Mouse (Mus musculus) G1E-ER4 (cell line): ENCODE results near the gene Fbxo47. TPM values are rescaled to one million over a fixed set of nuclear protein-coding genes. Genes with fewer than 3 reads are reported as not detected.

Source experiments
- GATA1 ChIP-seq: IDR thresholded peaks from one replicate; pipeline ENCODE4 v1.8.0; 2012; ENCODE audit warnings: low read length, inconsistent platforms
- polyA plus RNA-seq: library from polyadenylated mRNA; stranded (reverse); fragments of >175 nt; gene quantifications from 2 replicates; pipeline ENCODE4 v1.2.3, GENCODE M21; 2012

Fbxo47 gene
- polyA plus RNA-seq, 1 experiment: not detected

- no peak for TF ChIP-seq GATA1
These were observed 72.2 kb downstream of the Fbxo47 start for GRCm38 (mm10) chr11:97811569-97812362.

GRCm38 (mm10) chr11:97810970-97811369 lies 73.0 kb downstream of the Fbxo47 start:
- TF ChIP-seq GATA1: no peak

- TF ChIP-seq GATA1: no peak
These were observed 73.6 kb downstream of the Fbxo47 start for GRCm38 (mm10) chr11:97810356-97810755.

DNA sequence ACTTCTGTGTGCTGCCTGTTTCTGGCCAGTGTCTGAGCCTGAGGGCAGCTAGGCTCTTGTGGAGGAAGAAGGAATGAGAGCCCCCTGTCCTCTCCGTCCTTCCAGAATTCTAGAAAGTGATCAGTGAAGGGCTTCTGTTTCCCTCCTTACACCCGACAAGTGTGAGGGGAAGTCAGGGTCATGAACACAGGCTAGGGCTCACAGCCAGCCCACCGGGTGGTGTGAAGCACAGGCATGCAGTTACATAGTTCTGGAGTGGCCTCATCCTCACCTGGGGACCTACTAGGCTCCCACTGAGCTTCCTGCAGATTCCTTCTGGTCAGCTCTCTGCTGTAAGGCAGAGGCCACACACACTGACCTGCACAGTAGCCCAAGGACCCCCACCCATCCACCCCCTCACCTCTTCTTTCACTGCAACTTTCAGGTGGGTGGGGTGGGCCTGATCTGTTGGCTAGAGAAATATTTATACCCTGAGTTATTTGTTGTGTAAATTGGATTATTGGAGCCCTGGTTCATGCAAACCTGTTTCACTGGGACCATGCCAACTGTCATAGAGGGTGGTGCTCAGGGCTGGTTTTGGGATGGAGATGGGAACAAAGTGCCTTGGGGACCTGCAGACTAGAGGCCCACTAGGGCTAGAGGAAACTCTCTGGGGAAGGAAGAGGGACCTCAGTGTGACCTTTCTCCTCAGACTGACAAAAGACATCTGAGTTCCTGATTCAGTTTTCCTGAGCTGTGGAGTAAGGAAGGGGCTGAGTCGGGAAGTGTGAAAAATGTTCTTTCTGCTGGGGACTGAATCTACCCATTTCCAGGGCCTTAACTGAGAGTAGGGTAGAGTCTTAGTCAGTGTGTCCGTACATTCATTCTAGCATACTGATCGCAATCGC lies 74.5 kb downstream of the Fbxo47 start:
- no peak for TF ChIP-seq GATA1

DNA sequence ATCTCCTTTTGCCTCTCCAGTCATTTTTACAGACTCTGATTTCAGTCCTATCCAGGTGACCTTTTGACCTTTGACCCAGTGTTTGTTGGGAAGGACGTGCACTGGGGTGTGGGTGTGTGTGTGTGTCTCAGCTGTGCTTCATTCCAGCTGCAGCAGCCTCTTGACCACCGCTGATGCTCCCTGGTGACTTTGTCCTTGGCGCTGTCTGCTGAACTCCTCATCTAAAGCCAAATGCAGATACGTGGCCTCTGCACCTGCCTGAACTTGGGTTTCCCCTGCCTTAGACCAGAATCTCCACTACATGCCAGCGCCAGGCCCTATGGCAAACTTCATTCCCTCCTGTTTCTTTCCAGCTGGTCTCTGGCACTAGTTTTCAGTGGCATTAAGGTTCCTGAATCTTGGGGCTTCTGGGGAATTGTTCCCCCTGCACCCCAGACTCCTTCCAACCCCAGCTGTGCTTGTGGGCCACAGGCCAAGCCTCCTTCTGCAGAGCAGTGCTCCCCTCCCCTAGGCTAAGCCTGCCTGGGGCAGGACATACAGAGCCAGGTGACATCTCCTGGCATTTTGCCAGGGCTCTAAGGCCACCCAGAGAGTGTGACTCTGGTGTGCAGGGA lies 75.2 kb downstream of the Fbxo47 start:
- TF ChIP-seq GATA1: no peak

GRCm38 (mm10) chr11:97808093-97808492 lies 75.9 kb downstream of the Fbxo47 start:
- no peak for TF ChIP-seq GATA1

DNA sequence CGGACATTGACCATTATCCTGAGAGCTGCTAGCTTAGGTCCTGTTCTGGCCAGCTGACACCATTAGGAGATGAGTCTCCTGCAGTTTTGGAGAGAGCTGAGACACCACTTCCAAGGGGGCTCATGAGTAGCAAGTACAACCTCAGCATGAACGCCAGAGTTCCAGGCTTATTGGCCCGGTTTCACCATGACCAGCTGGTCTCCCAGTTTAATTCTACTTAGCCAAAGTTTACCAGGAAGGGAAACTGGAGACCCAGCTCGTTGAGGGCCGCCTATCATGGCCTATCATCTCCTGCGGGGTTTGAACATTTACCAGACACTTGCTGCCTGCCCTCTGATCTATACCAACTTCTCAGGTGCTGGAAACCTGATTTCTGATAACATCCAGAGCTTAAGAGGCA lies 76.3 kb downstream of the Fbxo47 start:
- TF ChIP-seq GATA1: no peak

DNA sequence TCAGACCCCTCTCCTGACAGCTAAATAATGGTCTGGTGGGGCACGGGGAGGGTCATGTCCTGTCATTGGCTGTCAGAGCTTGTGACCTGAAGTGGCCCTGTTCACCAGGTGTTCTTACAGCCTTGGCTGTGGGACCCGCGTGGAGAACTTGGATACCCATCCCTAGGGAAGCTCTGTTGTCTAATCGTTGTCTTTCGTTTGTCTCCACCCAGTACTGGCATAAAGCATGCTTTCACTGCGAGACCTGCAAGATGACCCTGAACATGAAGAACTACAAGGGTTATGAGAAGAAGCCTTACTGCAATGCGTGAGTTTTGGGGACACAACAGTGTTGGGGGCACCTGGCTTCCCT lies 77.4 kb downstream of the Fbxo47 start:
- TF ChIP-seq GATA1: no peak

- no peak for TF ChIP-seq GATA1
These were observed 78.0 kb downstream of the Fbxo47 start for GRCm38 (mm10) chr11:97805662-97806612.

DNA sequence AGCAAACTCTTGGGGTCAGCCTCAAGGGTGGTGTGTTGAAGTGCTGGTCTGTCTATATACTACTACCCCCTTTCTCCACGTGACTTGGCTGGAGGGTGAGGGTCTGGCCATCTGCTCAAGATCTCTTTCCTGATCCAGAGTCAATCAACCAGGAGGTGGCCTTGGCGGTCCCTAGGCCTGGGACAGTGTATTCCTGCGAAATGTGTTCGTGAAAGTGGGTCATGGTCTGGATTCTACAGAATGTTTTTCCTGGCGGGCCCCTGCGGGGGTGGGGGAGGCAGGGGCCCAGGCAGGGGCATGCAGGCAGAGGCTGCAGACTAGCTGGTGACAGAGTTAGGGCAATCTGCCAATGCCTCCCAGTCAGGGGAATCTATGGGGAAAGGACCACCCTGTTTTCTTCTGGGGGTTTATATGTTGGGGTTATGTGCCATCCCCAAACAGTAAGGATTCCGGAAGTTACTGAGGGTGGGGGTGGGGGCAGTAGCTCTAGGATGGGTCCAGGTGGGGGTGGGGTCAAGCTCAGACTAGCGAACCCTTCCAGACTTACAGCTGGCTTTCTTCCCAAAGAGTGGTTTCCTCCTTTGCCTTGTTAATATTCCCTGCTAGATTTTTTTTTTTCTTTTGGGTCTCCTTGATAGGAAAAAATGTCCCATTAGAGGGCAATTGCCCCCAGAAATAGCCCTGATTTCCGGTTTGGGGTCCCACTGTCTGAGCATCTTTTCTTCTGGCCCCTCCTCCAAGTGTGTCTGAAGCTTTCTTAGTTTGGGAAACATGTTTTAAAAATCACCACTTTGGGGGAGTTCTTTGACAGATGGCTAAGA lies 78.9 kb downstream of the Fbxo47 start:
- no peak for TF ChIP-seq GATA1

GRCm38 (mm10) chr11:97803847-97804246 lies 80.1 kb downstream of the Fbxo47 start:
- TF ChIP-seq GATA1: no peak

Other genes starting within 250 kb of the Fbxo47 start
- gene Mllt6, start 220.7 kb downstream of the Fbxo47 start, polyA plus RNA-seq: 42.2 and 42.3 TPM in 2 replicates
- 1.6 and 3.1 TPM in 2 replicates for gene Cisd3, start 198.3 kb downstream of the Fbxo47 start, polyA plus RNA-seq
- 6.3 and 9.1 TPM in 2 replicates for gene Pcgf2, start 183.7 kb downstream of the Fbxo47 start, polyA plus RNA-seq
- gene Psmb3, start 180.8 kb downstream of the Fbxo47 start, polyA plus RNA-seq: 16.1 and 122 TPM in 2 replicates
- 28.3 and 31.4 TPM in 2 replicates for gene Pip4k2b, start 139.4 kb downstream of the Fbxo47 start, polyA plus RNA-seq
- gene Cwc25, start 117.6 kb downstream of the Fbxo47 start, polyA plus RNA-seq: 30.0 and 34.5 TPM in 2 replicates
- gene 1700001P01Rik, start 108.2 kb downstream of the Fbxo47 start, polyA plus RNA-seq: not detected in 2 replicates
- gene Rpl23, start 101.7 kb downstream of the Fbxo47 start, polyA plus RNA-seq: 62.2 and 87.5 TPM in 2 replicates
- 51.4 and 65.7 TPM in 2 replicates for gene Lasp1, start 85.2 kb downstream of the Fbxo47 start, polyA plus RNA-seq
- gene B230217C12Rik, start 43.4 kb downstream of the Fbxo47 start, polyA plus RNA-seq: 0.02 TPM in 1 of 2 replicates, not detected in the other
- gene Plxdc1, start 102.3 kb upstream of the Fbxo47 start, polyA plus RNA-seq: 0.14 and 0.24 TPM in 2 replicates
- not detected in 2 replicates for gene Arl5c, start 112.0 kb upstream of the Fbxo47 start, polyA plus RNA-seq
- gene Cacnb1, start 138.9 kb upstream of the Fbxo47 start, polyA plus RNA-seq: 0.32 and 0.35 TPM in 2 replicates
- gene Rpl19, start 142.6 kb upstream of the Fbxo47 start, polyA plus RNA-seq: 2,070 and 2,415 TPM in 2 replicates
- not detected in 2 replicates for gene Stac2, start 169.3 kb upstream of the Fbxo47 start, polyA plus RNA-seq